Comparison of ENCODE assay signal across 30 mouse cellular contexts in the genomic region with DNA sequence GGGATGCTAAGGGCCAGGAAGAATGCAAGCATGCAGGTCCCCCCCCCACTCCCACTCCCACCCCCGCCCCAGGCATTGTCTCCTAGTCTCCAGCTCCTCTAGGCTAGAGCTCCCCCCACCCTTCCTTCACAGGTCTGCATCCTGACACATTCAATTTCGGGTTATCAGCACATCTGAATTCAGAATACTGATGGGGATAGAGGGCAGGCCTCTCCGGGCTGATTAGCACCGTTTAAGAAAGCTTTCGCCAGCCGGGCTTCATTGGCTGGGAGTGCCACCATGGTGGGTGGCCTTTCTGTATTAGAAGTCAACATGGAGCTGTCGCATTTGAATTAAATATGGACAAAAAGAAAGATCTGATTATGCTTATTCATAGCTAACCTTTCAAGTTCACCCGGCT. TPM values are rescaled to one million over a fixed set of nuclear protein-coding genes. Genes with fewer than 3 reads are reported as not detected.
DNase-seq lines count a peak whose midpoint lies in the region; ATAC-seq and TF ChIP-seq lines count a peak whose summit lies in the region.
"Had no signal": no experiment of that assay in that cellular context is flagged by ENCODE, and none has a peak within 500 bp of the region (broad histone marks: within the 10 kb centered on the region; RNA-seq: fewer than 3 reads in every experiment).

No protein-coding gene starts in this region.

- H3K27me3 ChIP-seq in midbrain, embryonic 10.5 days (ENCODE audit: low read depth, poor library complexity, severe bottlenecking): no peaks in the 10 kb centered on the region
- H3K27me3 ChIP-seq in midbrain, postnatal 0 days (ENCODE audit: insufficient read depth, low read length): no peaks in the 10 kb centered on the region
- H3K27me3 ChIP-seq: embryonic facial prominence, embryonic 13.5 days; hindbrain, embryonic 15.5 days; lung, embryonic 15.5 days had no signal

- ATAC-seq in midbrain, postnatal 0 days (ENCODE audit: low FRiP score): no peak
- ATAC-seq: forebrain, embryonic 16.5 days; inflammation-experienced regulatory T-cells, adult 6 months had no signal

- peaks cover 8% of the 10 kb centered on the region; the same call in 1 of the 2 replicates for H3K36me3 ChIP-seq in midbrain, embryonic 10.5 days
- H3K36me3 ChIP-seq in midbrain, postnatal 0 days (ENCODE audit: insufficient read depth, low read length): no peaks in the 10 kb centered on the region
- H3K36me3 ChIP-seq: embryonic facial prominence, embryonic 13.5 days; heart, embryonic 15.5 days; hindbrain, embryonic 15.5 days; kidney, embryonic 15.5 days; limb, embryonic 13.5 days; lung, embryonic 15.5 days had no signal

- no peak overlapping the region for H3K9ac ChIP-seq in midbrain, postnatal 0 days (replicated peaks; ENCODE audit: low read length, poor library complexity, severe bottlenecking)
- H3K9ac ChIP-seq: embryonic facial prominence, embryonic 13.5 days; heart, embryonic 15.5 days; hindbrain, embryonic 15.5 days; kidney, embryonic 15.5 days; limb, embryonic 13.5 days; lung, embryonic 15.5 days had no signal

- H3K4me2 ChIP-seq in midbrain, postnatal 0 days (ENCODE audit: low read depth, low read length, poor library complexity, severe bottlenecking): no peak overlapping the region
- H3K4me2 ChIP-seq: embryonic facial prominence, embryonic 13.5 days; heart, embryonic 15.5 days; hindbrain, embryonic 15.5 days; kidney, embryonic 15.5 days; limb, embryonic 13.5 days; liver, embryonic 11.5 days; lung, embryonic 15.5 days had no signal

- WGBS in midbrain, embryonic 10.5 days: 44% methylated on average over 8 of the region's 8 CpGs
- 17% methylated on average over 8 of the region's 8 CpGs for WGBS in midbrain, postnatal 0 days

- TF ChIP-seq CTCF in midbrain, postnatal 0 days (IDR thresholded peaks at IDR 0.05): no peak

- no peak overlapping the region for H3K4me3 ChIP-seq in midbrain, embryonic 10.5 days
- no peak overlapping the region for H3K4me3 ChIP-seq in midbrain, postnatal 0 days (ENCODE audit: low read depth, low read length)
- H3K4me3 ChIP-seq: embryonic facial prominence, embryonic 13.5 days; gastrocnemius, adult 2 months; heart, embryonic 15.5 days; hindbrain, embryonic 15.5 days; kidney, embryonic 15.5 days; limb, embryonic 13.5 days; lung, embryonic 15.5 days; myocyte had no signal

- H3K27ac ChIP-seq in midbrain, embryonic 10.5 days (replicated peaks): peak overlapping the region; percentile 79
- no peak overlapping the region for H3K27ac ChIP-seq in midbrain, postnatal 0 days (ENCODE audit: low read depth, low read length)
- H3K27ac ChIP-seq: embryonic facial prominence, embryonic 13.5 days; gastrocnemius, adult 2 months; heart, embryonic 15.5 days; hindbrain, embryonic 15.5 days; kidney, embryonic 15.5 days; limb, embryonic 13.5 days; lung, embryonic 15.5 days had no signal

- peaks cover 84% of the 10 kb centered on the region for H3K4me1 ChIP-seq in midbrain, embryonic 10.5 days
- H3K4me1 ChIP-seq in midbrain, postnatal 0 days (ENCODE audit: insufficient read depth, low read length): 0 out of 2 replicates have a peak, but pooled peaks cover 3% of the 10 kb centered on the region
- H3K4me1 ChIP-seq: lung, embryonic 15.5 days had no signal

- DNase-seq in heart, adult 11 months: peak; percentile 31
- no peak for DNase-seq in heart, adult 18-20 months
- peak; percentile 32 for DNase-seq in midbrain, embryonic 10.5 days (ENCODE audit: low spot score)
- no peak for DNase-seq in midbrain, postnatal 0 days (ENCODE audit: low spot score)
- peak; percentile 46 for DNase-seq in Muller cell, postnatal 12 days (ENCODE audit: inconsistent ontology term)
- peak; percentile 6 for DNase-seq in ZHBTc4 (ENCODE audit: low read depth, low spot score)
- DNase-seq in thymus, postnatal 0 days (ENCODE audit: low spot score): no peak
- DNase-seq: adrenal gland, adult 8-10 months; B cell, adult 2 months; cerebellum, adult 8-10 months; cerebellum, postnatal 25 days; gastrocnemius, adult 2 months; gastrocnemius, postnatal 36 days; kidney, adult 18-20 months; kidney, postnatal 25 days; midbrain, embryonic 14.5 days; spleen, adult 18-20 months; thymus, adult 2 months; thymus, postnatal 4 days had no signal

- H3K9me3 ChIP-seq in midbrain, embryonic 10.5 days (replicated peaks): no peaks in the 10 kb centered on the region; the same call in 1 of the 2 replicates
- H3K9me3 ChIP-seq in midbrain, postnatal 0 days (ENCODE audit: low read length): no peaks in the 10 kb centered on the region
- H3K9me3 ChIP-seq: embryonic facial prominence, embryonic 13.5 days; heart, embryonic 15.5 days; hindbrain, embryonic 15.5 days; kidney, embryonic 15.5 days; limb, embryonic 13.5 days; lung, embryonic 15.5 days had no signal

RNA-seq across cellular contexts. Expression of a gene that starts 36.2 kb away (rescaled TPM):
- 10 to 100 TPM in 1 of 2 experiments, 1 to 10 TPM in 1; 7.9 to 10.7 TPM for total RNA-seq in heart, adult 18-20 months (2021)
- polyA plus RNA-seq in midbrain, embryonic 10.5 days (2016; fragmentation: Nextera tagmentation; extraction: Ambion mirVana): 31.0 and 40.3 TPM in 2 replicates
- total RNA-seq in midbrain, postnatal 0 days (2014; rRNA removed): 43.1 and 48.2 TPM in 2 replicates
- polyA plus RNA-seq in midbrain, postnatal 0 days (2015; fragmentation: Nextera tagmentation; extraction: Ambion mirVana): 14.7 and 16.4 TPM in 2 replicates
- 0.16 and 0.24 TPM in 2 replicates for polyA plus RNA-seq in thymus, postnatal 0 days (2015; fragmentation: Nextera tagmentation; extraction: Ambion mirVana)
- total RNA-seq: megakaryocyte progenitor cell, adult 5-6 weeks had no signal
- polyA plus RNA-seq: myocyte had no signal

Comparison
In these comparisons a context has a peak if more than half of its experiments do, and no peak if none do; other contexts are left out.
1. DNase-seq: peak in heart, adult 11 months (single experiment), midbrain, embryonic 10.5 days (single experiment), Muller cell, postnatal 12 days (single experiment) and ZHBTc4 (single experiment); none in heart, adult 18-20 months (0 of 2), midbrain, postnatal 0 days (single experiment) and thymus, postnatal 0 days (single experiment).
2. RNA of a gene that starts 36.2 kb away (polyA plus RNA-seq): 31.0 to 40.3 TPM in midbrain, embryonic 10.5 days and 14.7 to 16.4 TPM in midbrain, postnatal 0 days; 0.16 to 0.24 TPM in thymus, postnatal 0 days; every median in the first group is over 10 times any median in the second.